Mouse (Mus musculus) limb, embryonic 10.5 days (tissue): ENCODE measurements around the gene Fblim1. TPM values are rescaled to one million over a fixed set of nuclear protein-coding genes. Genes with fewer than 3 reads are reported as not detected.

ENCODE experiments used
- DNase-seq: peaks from one replicate; pipeline ENCODE4 v3.0.0-alpha.2; 2017; ENCODE audit warnings: low spot score
- H3K27ac ChIP-seq: fragments of 300-500 bp; sonication (generic); 2 replicates; pipeline ENCODE4 v1.5.1; 2016; ENCODE audit warnings: mild to moderate bottlenecking
- H3K27me3 ChIP-seq: fragments of 300-500 bp; sonication (generic); 2 replicates; pipeline ENCODE4 v1.6.1; 2016; ENCODE audit warnings: low read depth, mild to moderate bottlenecking; ENCODE audit not compliant: poor library complexity, severe bottlenecking
- H3K36me3 ChIP-seq: fragments of 300-500 bp; sonication (generic); 2 replicates; pipeline ENCODE4 v1.6.1; 2016; ENCODE audit warnings: mild to moderate bottlenecking, moderate library complexity
- H3K4me1 ChIP-seq: fragments of 300-500 bp; sonication (generic); 2 replicates; pipeline ENCODE4 v1.6.1; 2016
- H3K4me3 ChIP-seq: fragments of 300-500 bp; sonication (generic); 2 replicates; pipeline ENCODE4 v1.5.1; 2016; ENCODE audit warnings: mild to moderate bottlenecking, moderate library complexity
- H3K9me3 ChIP-seq: fragments of 300-500 bp; sonication (generic); replicated peaks from 2 replicates; pipeline ENCODE4 v1.6.1; 2016; ENCODE audit warnings: mild to moderate bottlenecking
- WGBS: fragments of 180-500 bp; shearing (Covaris S2); methylation state at CpG from one replicate; pipeline ENCODE4 v1.1.7; 2016; 5-methylcytosine and 5-hydroxymethylcytosine counted together
- polyA plus RNA-seq: library from polyadenylated mRNA; unstranded; fragments of >200 nt; fragmentation: Nextera tagmentation; extraction: Ambion mirVana; gene quantifications from 2 replicates; pipeline ENCODE4 v1.2.1, GENCODE M21; 2016

Fblim1 gene
- polyA plus RNA-seq, 1 experiment from 2014 or later = 77.7 TPM

- no peak overlapping the region for H3K4me3 ChIP-seq
- DNase-seq = no peak
- H3K9me3 ChIP-seq = no peaks in the 10 kb centered on the region
- no peaks in the 10 kb centered on the region for H3K36me3 ChIP-seq
- whole genome bisulfite sequencing = 88% methylated on average over 8 of the region's 8 CpGs
- peaks cover 28% of the 10 kb centered on the region for H3K4me1 ChIP-seq
- no peaks in the 10 kb centered on the region for H3K27me3 ChIP-seq
- no peak overlapping the region for H3K27ac ChIP-seq
Measured at GRCm38 (mm10) chr4:141604493-141604892, 1.4 kb downstream of the Fblim1 start.

DNA sequence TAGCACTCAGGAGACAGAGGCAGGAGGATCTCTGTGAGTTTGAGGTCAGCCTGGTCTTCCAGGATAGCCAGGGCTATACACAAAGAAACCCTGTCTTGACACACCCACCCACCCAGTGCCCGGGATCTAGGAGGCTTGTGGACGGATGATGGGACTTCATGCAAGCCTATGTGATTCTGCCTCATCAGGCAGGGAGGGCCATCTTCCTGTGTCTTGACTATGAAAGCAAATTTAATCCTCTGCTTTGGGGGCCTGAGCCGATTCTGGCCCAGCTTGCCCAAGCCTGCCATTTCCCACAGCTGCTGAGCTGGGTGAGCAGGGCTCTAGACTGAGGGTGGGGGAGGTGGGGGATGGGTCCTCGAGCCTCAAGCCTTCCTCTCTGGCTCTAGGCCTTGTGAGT, 2.0 kb downstream of the Fblim1 start:
- H3K4me1 ChIP-seq = peaks cover 33% of the 10 kb centered on the region
- no peak overlapping the region for H3K27ac ChIP-seq

DNA sequence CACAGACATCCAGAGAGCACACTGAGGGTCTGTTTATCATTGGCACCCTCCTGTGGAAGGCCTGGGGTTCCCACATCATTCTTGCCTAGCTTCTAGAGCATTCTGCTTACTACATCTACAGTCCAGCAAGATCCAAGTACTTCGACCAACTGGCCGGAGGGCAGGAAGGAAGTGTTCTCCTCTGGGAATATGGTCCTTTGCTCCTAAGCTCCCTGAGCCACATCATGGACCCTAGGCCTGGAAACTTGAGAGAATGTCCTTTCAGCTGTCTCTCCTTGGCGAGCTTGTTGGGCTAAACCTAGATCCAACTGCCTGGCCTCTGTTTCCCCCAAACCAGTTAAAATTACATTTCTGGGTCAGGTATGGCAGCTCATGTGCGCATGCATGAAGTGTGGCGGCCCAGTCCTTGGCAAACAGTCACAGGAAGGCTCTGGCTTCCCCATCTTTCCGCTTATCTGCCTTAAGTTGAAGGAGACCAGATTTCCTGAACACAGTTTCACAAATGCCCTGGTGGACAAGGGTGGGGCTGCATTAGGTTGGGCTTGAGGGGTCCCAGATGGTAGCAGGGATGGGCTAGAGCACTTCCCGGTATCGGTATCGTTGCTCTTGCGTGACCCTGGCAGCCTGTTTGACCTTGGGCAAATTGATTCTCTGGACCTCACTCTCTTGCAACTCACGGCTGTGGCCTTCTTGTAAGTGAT, 3.2 kb downstream of the Fblim1 start:
- Histone ChIP-seq H3K27me3 (no peaks in the 10 kb centered on the region), H3K36me3 (no peaks in the 10 kb centered on the region), H3K4me1 (peaks cover 45% of the 10 kb centered on the region), H3K4me3 (no peak overlapping the region), H3K9me3 (no peaks in the 10 kb centered on the region), H3K27ac (no peak overlapping the region)
- WGBS = 80% methylated on average over 11 of the region's 11 CpGs
- no peak for DNase-seq

More for the DNA sequence above, 2.0 kb downstream of the Fblim1 start:
- H3K4me3 ChIP-seq = no peak overlapping the region
- H3K9me3 ChIP-seq = no peaks in the 10 kb centered on the region
- no peak for DNase-seq
- H3K27me3 ChIP-seq = no peaks in the 10 kb centered on the region
- WGBS = 71% methylated on average over 4 of the region's 4 CpGs
- no peaks in the 10 kb centered on the region for H3K36me3 ChIP-seq

DNA sequence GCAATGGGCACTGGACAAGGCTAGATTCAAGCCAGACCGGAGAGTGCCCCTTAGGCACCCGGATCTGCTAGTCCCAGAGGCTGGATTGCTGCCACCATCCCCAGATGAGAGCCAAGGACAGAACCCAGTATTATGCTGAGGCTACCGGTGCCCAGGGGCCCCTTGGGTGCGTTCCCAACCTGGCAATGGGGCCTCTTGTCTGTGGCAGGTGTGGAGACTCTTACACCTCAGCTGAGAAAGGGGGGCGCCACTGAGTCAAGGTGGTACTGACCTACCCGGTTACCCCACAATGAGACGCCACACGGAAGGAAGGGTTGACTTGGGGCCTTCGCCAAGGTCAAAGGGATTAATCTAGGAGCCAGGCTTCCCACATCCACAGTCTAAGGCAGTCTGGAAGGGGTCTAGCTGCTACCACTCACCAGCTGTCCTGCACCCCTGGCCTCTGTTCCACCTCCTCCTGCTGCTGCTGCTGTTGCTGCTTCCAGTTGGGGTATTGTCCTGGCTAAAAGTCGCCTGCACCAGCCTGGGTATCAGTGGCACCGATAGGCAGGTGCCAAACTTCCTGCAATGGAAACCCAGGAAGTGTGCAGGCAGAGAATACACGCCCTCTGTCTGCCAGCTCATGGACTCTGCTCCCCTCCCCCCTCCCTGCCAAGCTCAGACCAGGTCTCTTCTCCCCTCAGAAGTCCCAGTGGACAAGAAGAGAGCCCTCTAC, 4.6 kb downstream of the Fblim1 start:
- no peaks in the 10 kb centered on the region for H3K9me3 ChIP-seq
- no peaks in the 10 kb centered on the region for H3K27me3 ChIP-seq
- WGBS = 72% methylated on average over 12 of the region's 12 CpGs
- no peak overlapping the region for H3K4me3 ChIP-seq
- peaks cover 50% of the 10 kb centered on the region for H3K4me1 ChIP-seq
- no peak overlapping the region for H3K27ac ChIP-seq
- DNase-seq = no peak
- peaks cover 5% of the 10 kb centered on the region for H3K36me3 ChIP-seq

DNA sequence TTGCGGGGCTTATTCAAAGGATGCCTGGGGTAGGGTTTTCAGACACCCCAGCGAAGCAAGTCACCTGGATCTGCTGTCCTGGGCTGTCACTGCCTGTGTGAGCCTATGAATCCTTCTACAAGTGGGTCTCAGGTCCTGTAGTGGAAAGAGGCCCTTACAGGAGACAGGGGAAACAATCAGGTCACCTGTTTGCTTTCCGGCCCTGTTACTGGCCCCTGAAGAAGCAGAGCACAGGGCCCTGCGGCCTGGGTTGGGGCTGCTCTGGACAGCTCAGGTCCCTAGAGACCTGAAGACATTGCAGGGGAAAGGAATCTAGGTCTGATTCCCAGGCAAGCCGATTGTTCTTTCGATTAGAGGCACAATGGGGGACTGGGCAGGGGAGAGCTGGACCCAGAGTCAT, 5.5 kb downstream of the Fblim1 start:
- Histone ChIP-seq H3K27ac (peak overlapping the region; percentile 93), H3K36me3 (peaks cover 14% of the 10 kb centered on the region), H3K27me3 (no peaks in the 10 kb centered on the region), H3K9me3 (no peaks in the 10 kb centered on the region), H3K4me1 (peaks cover 48% of the 10 kb centered on the region), H3K4me3 (peak overlapping the region; percentile 67)
- 39% methylated on average over 6 of the region's 6 CpGs for WGBS
- DNase-seq = no peak

DNA sequence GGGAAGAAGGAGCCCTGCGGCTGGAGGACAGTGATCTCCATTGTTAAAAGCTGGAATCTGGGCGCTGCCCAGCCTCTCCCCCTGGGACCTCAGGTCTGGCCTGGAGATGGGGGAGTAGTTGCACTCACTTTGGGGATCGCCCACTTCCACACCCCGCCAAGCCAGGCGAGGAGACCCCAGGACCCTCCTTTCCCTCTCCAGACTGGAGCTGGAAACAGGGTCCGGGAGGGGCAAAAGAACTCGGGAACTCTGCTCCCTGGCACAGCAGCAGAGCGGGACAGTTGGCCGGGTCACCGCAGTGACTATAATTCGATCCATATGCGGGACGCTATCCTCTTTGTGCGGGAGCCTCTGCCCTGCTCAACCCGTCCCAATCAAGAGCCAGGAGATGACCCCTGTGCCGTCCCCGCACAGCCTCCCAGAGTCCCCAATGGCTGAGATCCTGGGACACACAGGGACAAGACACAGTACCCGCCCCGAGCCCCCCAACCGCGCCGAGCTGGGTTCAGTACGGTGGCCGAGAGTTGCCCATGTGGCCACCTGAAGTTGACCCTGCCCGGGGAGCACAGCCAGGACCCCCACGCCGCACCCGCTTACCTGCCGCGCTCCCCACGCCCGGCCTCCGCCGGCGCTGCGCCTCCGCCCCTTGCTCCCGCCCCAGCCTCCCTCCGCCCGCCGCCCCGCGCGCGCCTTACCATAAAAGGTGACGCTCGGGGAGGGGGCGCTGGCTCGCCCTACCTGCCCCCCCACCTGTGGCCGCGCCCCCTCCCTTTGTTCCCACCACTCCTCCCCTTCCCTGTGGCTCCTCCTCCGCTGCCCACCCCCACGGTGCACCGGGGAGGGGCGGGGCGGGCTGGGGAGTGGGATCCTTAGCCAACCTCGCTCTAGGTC, 6.4 kb downstream of the Fblim1 start:
- peaks cover 23% of the 10 kb centered on the region for H3K36me3 ChIP-seq
- WGBS = under 1% methylated on average over 52 of the region's 57 CpGs
- H3K27ac ChIP-seq = peak overlapping the region; percentile 93
- peaks cover 47% of the 10 kb centered on the region for H3K4me1 ChIP-seq
- no peaks in the 10 kb centered on the region for H3K9me3 ChIP-seq
- peak overlapping the region; percentile 67 for H3K4me3 ChIP-seq
- no peaks in the 10 kb centered on the region for H3K27me3 ChIP-seq
- peak; percentile 82 for DNase-seq

DNA sequence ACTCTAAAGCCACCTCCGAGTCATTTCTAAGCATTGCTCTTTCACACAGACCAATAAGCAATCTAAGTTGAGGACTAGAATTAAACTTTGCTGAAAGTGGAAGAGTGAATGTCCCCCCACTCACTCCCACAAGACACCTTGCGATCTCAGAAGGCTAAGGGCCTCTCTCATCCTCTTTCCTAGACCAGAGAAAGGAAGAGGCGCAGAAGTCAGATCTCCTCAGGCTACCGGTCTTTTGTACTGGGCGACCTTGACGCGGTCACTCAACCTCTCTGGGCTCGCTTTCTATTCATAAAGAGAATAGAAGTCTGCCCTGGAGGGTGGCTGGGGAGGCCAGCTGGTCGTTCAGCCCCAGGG, 7.0 kb downstream of the Fblim1 start:
- Histone ChIP-seq H3K9me3 (no peaks in the 10 kb centered on the region), H3K27me3 (no peaks in the 10 kb centered on the region), H3K4me1 (peaks cover 41% of the 10 kb centered on the region), H3K36me3 (peaks cover 29% of the 10 kb centered on the region), H3K4me3 (peak overlapping the region; percentile 67), H3K27ac (peak overlapping the region; percentile 93)
- WGBS = 1% methylated on average over 9 of the region's 9 CpGs
- no peak for DNase-seq

GRCm38 (mm10) chr4:141598199-141598893, 7.5 kb downstream of the Fblim1 start:
- 1% methylated on average over 19 of the region's 19 CpGs for WGBS
- H3K36me3 ChIP-seq = peaks cover 33% of the 10 kb centered on the region
- H3K4me3 ChIP-seq = peak overlapping the region; percentile 67
- no peaks in the 10 kb centered on the region for H3K9me3 ChIP-seq
- H3K27ac ChIP-seq = peak overlapping the region; percentile 93
- peak; percentile 76 for DNase-seq
- H3K27me3 ChIP-seq = no peaks in the 10 kb centered on the region
- peaks cover 41% of the 10 kb centered on the region for H3K4me1 ChIP-seq

DNA sequence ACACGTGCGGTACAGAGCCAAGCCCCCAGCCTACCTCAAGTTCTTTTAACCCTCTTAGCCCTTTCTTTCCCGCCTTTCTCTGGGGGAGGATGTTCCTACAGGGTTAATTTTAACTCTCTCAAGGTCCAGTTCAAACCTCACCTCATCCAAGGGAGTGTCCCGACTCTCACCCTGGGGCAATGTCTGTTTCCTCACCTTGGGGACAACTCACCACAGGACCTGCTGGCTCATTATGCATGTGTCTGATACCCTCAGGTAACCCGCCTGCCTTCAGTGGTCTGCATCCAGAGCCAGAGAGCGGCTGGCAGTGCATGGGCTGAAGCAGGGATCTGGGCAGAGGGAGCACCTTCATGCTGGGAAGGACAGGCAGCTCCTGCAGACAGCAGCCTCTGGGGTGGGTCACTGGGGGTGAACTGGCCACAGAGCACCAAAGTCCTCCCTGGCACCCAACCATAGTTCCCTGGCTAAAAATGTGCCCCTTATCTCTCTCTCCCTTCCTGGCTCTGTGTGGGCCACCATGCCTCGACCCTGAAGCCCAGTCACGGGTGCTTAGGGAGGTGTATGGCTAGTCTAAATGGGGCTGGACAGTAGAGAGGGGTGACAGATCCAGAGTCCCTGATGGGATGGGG, 9.1 kb downstream of the Fblim1 start:
- Histone ChIP-seq H3K9me3 (no peaks in the 10 kb centered on the region), H3K4me3 (no peak overlapping the region), H3K27ac (peak overlapping the region; percentile 37; the same call in 1 of the 2 replicates), H3K27me3 (no peaks in the 10 kb centered on the region), H3K36me3 (peaks cover 49% of the 10 kb centered on the region), H3K4me1 (peaks cover 41% of the 10 kb centered on the region)
- no peak for DNase-seq
- 84% methylated on average over 8 of the region's 8 CpGs for WGBS

DNA sequence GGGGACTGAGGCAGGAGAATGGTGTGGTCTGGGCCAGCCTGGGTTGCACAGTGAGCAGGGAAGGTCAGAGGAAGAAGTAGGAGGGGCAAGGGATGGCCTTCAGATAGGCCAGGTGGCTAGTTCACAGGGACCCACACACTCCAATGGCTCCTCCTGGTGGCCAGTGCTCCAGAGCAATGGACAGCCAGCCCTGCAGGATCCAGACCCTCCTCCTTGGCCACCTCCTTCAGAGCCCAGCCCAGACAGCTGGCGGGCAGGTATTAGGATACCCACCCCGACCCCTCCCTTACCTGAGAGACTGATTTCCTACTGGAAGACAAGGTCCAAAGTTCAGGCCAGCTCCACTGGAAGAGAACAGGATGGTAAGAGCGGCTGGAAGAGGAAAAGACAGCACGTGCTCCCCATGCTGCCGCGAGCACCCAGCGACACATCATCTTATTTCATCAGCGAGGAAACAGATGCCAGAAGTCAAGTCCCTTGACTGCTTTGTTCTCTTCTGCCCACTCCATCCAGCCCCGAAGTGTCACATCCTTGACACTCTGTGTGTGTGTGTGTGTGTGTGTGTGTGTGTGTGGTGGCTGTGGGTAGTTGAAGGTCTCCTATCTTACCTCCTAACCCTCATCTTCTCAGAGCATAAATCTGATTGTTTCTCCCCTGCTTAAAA, 10.2 kb downstream of the Fblim1 start:
- H3K27me3 ChIP-seq = no peaks in the 10 kb centered on the region
- no peak overlapping the region for H3K4me3 ChIP-seq
- H3K36me3 ChIP-seq = peaks cover 59% of the 10 kb centered on the region
- WGBS = 87% methylated on average over 9 of the region's 9 CpGs
- no peak for DNase-seq
- H3K4me1 ChIP-seq = peaks cover 34% of the 10 kb centered on the region
- no peaks in the 10 kb centered on the region for H3K9me3 ChIP-seq
- no peak overlapping the region for H3K27ac ChIP-seq

- Histone ChIP-seq H3K9me3 (no peaks in the 10 kb centered on the region), H3K27me3 (no peaks in the 10 kb centered on the region), H3K4me1 (peaks cover 29% of the 10 kb centered on the region), H3K4me3 (no peak overlapping the region), H3K36me3 (peaks cover 65% of the 10 kb centered on the region), H3K27ac (no peak overlapping the region)
- WGBS = 92% methylated on average over 11 of the region's 11 CpGs
- no peak for DNase-seq
Measured at GRCm38 (mm10) chr4:141595138-141595537, 10.8 kb downstream of the Fblim1 start.

DNA sequence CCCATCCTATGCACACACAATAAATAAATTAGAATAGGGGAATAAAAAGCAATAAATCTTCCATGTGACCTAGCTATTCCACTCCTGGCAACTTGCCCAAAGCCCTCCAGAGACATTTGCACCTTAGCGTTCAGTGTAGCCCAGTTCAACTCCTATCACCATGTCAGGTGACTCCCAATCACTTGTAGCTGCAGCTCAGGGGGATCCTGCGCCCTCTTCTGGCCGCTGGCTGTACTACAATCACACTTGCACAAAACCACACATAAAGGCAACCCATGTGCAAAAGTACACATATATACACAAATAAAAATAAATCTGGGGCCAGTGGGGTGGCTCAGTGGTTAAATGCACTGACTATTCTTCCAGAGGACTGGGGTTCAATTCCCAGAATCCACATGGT, 14.3 kb downstream of the Fblim1 start:
- Histone ChIP-seq H3K27me3 (no peaks in the 10 kb centered on the region), H3K4me3 (no peak overlapping the region), H3K4me1 (no peaks in the 10 kb centered on the region), H3K36me3 (peaks cover 97% of the 10 kb centered on the region), H3K9me3 (no peaks in the 10 kb centered on the region), H3K27ac (no peak overlapping the region)
- 26% methylated on average over 3 of the region's 3 CpGs for WGBS
- DNase-seq = peak; percentile 58
